Mouse (Mus musculus) bone marrow, adult 2 months (tissue): ENCODE measurements around the gene Dpp7.
A peak's percentile ranks its signal among the peaks of the same experiment; 100 is the strongest.

Experiments used
- CTCF ChIP-seq: fragments of 200-500 bp; IDR thresholded peaks from 2 replicates; pipeline ENCODE4 v1.5.1; 2011; ENCODE audit warnings: low read length, control low read depth; ENCODE audit not compliant: control insufficient read depth, insufficient read depth
- POLR2A ChIP-seq: fragments of 200-500 bp; IDR thresholded peaks from 2 replicates; pipeline ENCODE4 v1.6.1; 2011; ENCODE audit warnings: low read depth, mild to moderate bottlenecking, control low read depth, low read length, borderline replicate concordance; ENCODE audit not compliant: control insufficient read depth

DNA sequence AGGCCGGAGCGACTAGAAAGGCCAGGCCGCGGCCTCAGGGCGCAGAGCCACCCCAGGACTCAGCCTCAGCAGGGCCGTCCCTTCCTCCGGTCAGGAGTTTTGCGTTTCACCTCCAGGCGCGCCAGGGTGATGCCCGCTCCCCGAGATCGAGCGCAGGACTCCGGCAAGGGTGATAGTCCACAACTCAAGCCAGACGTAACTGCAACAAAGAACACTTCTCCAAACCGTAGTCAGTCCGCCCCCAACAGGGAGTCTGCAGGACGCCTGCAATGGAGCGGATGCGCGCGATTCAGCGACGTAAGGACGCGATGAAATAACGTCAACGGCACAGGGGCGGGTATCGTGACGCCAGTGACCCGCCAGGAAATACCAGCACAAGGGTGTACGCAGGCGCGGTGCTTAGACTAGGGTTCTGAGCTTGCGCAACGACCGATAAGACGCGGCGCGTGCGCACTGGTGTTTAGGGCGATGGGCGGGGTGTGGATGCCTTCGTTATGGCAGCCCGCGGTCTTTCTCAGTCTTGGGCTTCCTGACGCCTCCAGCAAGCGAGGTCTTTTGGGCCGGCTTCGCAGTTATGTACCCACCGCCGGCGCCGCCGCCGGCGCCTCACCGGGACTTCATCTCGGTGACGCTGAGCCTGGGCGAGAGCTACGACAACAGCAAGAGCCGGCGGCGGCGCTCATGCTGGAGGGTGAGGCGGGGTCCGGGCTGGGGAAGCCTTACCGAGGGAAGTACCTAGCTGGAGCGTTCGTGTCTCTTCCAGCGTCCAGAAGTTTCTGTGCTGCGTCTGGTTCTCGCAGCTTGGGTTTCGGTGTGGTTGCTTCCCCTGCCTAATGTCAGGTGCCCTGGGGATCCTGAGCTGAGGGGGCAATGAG, 23.6 kb downstream of the Dpp7 start, which contains the start of gene Man1b1:
- TF ChIP-seq POLR2A (peak; percentile 86), CTCF (peak; percentile 37; the same call in 1 of the 2 replicates)
